7 mouse cellular contexts compared by ENCODE assay signal in the genomic region with DNA sequence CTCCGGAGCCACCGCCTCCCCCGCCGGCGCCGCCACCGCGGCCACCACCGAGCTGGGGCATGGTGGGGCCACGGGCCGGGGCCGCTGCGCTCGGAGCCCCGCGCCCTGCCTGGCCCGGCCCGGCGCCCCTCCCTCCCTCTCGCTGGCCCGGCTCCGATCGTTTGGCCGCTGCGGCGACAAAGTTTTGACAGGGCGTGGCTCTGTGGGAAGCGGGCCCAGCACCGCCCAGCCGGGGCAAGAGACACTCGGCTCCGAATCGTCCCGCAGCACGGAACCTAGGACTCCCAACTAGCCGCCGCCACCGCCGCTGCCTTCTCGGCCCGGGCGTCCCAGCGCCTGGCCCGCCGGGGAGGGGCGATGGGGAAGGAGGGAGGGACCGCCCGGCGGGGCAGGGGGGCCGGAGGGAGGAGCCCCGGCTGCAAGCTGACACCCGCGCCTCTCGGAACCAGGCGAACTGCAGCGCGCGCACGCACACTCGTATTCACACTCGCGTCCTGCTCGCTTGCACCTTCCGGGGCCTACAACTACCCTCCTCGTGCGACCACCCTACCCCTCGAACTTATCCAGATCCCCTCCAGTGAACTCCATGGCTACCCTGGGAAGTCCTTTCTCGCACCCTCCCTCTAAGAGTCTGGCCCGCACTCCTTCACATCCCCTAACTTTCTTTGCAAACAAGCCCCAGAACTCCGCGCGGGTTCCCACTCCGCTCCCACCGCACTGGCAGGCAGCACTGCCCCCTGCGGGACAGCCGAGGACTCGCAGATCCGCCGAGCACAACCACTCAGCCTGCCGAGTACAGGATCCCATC. TPM values are rescaled to one million over a fixed set of nuclear protein-coding genes. Genes with fewer than 3 reads are reported as not detected.
DNase-seq lines count a peak whose midpoint lies in the region; ATAC-seq and TF ChIP-seq lines count a peak whose summit lies in the region.

A gene (minus strand): TSS at position 363 of the 808 bp plus-strand sequence.

- peak; percentile 96 for ATAC-seq in embryonic facial prominence, embryonic 12.5 days (ENCODE audit: insufficient number of reproducible peaks, insufficient read depth, low FRiP score, low TSS enrichment)
- ATAC-seq in midbrain, embryonic 13.5 days: peak; percentile 88

- TF ChIP-seq CTCF in small intestine, adult 2 months (IDR thresholded peaks at IDR 0.05; ENCODE audit: extremely low read depth, insufficient read length, insufficient replicate concordance, low read depth, low read length): peak; percentile 87

- H3K27me3 ChIP-seq in embryonic facial prominence, embryonic 12.5 days: no peaks in the 10 kb centered on the region
- no peaks in the 10 kb centered on the region for H3K27me3 ChIP-seq in limb, embryonic 10.5 days (ENCODE audit: low read depth, poor library complexity, severe bottlenecking)
- H3K27me3 ChIP-seq in midbrain, embryonic 13.5 days: peaks cover 30% of the 10 kb centered on the region
- peaks cover 21% of the 10 kb centered on the region for H3K27me3 ChIP-seq in small intestine, adult 2 months (ENCODE audit: control insufficient read depth, insufficient read depth, low read length)

- H3K4me1 ChIP-seq in embryonic facial prominence, embryonic 12.5 days: peaks cover 13% of the 10 kb centered on the region
- peaks cover 28% of the 10 kb centered on the region for H3K4me1 ChIP-seq in limb, embryonic 10.5 days
- H3K4me1 ChIP-seq in midbrain, embryonic 13.5 days (replicated peaks): peaks cover 22% of the 10 kb centered on the region
- peaks cover 7% of the 10 kb centered on the region; the same call in 1 of the 2 replicates for H3K4me1 ChIP-seq in small intestine, adult 2 months (ENCODE audit: control insufficient read depth, insufficient read depth, insufficient read length, low read length)

- peak within 1 kb of the TSS; percentile 83 for H3K9ac ChIP-seq in embryonic facial prominence, embryonic 12.5 days
- H3K9ac ChIP-seq in midbrain, embryonic 13.5 days (replicated peaks): peak within 1 kb of the TSS; percentile 80

- H3K4me2 ChIP-seq in embryonic facial prominence, embryonic 12.5 days (replicated peaks): peak within 1 kb of the TSS; percentile 71
- peak within 1 kb of the TSS; percentile 98 for H3K4me2 ChIP-seq in midbrain, embryonic 13.5 days (replicated peaks)

- H3K36me3 ChIP-seq in embryonic facial prominence, embryonic 12.5 days: peaks cover 14% of the 10 kb centered on the region; the same call in 1 of the 2 replicates
- peaks cover 24% of the 10 kb centered on the region for H3K36me3 ChIP-seq in limb, embryonic 10.5 days
- no peaks in the 10 kb centered on the region for H3K36me3 ChIP-seq in midbrain, embryonic 13.5 days
- H3K36me3 ChIP-seq in small intestine, adult 2 months (ENCODE audit: control insufficient read depth, insufficient read depth, low read length): no peaks in the 10 kb centered on the region

- peak within 1 kb of the TSS; percentile 95 for H3K27ac ChIP-seq in embryonic facial prominence, embryonic 12.5 days
- peak within 1 kb of the TSS; percentile 97 for H3K27ac ChIP-seq in limb, embryonic 10.5 days
- H3K27ac ChIP-seq in midbrain, embryonic 13.5 days: peak within 1 kb of the TSS; percentile 56; the same call in 1 of the 2 replicates
- H3K27ac ChIP-seq in small intestine, adult 2 months (ENCODE audit: insufficient read depth, low read depth, low read length): peak within 1 kb of the TSS; percentile 33; the same call in 1 of the 2 replicates

- peak; percentile 28; the same call in 1 of the 2 replicates for TF ChIP-seq POLR2A in small intestine, adult 2 months (IDR thresholded peaks at IDR 0.05; ENCODE audit: low read depth, low read length)

- DNase-seq in adrenal gland, postnatal 25 days: peak; percentile 94
- peak; percentile 93 to 97 for DNase-seq in heart, adult 18-20 months
- peak; percentile 94 for DNase-seq in kidney, adult 18-20 months
- DNase-seq in limb, embryonic 10.5 days (ENCODE audit: low spot score): peak; percentile 98

- WGBS in embryonic facial prominence, embryonic 12.5 days: under 1% methylated on average over 77 of the region's 80 CpGs
- WGBS in limb, embryonic 10.5 days: under 1% methylated on average over 71 of the region's 80 CpGs
- WGBS in midbrain, embryonic 13.5 days: 1% methylated on average over 64 of the region's 80 CpGs
- under 1% methylated on average over 78 of the region's 80 CpGs for WGBS in small intestine, adult 2 months

- H3K9me3 ChIP-seq in embryonic facial prominence, embryonic 12.5 days: no peaks in the 10 kb centered on the region
- no peaks in the 10 kb centered on the region for H3K9me3 ChIP-seq in limb, embryonic 10.5 days (replicated peaks)
- H3K9me3 ChIP-seq in midbrain, embryonic 13.5 days: no peaks in the 10 kb centered on the region

- peak within 1 kb of the TSS; percentile 72 for H3K4me3 ChIP-seq in embryonic facial prominence, embryonic 12.5 days
- peak within 1 kb of the TSS; percentile 86 for H3K4me3 ChIP-seq in limb, embryonic 10.5 days
- H3K4me3 ChIP-seq in midbrain, embryonic 13.5 days (replicated peaks): peak within 1 kb of the TSS; percentile 76
- H3K4me3 ChIP-seq in small intestine, adult 2 months (ENCODE audit: low read depth, low read length): peak within 1 kb of the TSS; percentile 73

RNA-seq across cellular contexts. Expression of the gene that starts here (rescaled TPM):
- total RNA-seq in adrenal gland, postnatal 25 days (2021): 10.0 and 13.1 TPM in 2 replicates
- 50.2 and 53.1 TPM in 2 replicates for polyA plus RNA-seq in embryonic facial prominence, embryonic 12.5 days (2016; fragmentation: Nextera tagmentation; extraction: Ambion mirVana)
- total RNA-seq in heart, adult 18-20 months (2021): 1 to 10 TPM; 8.2 to 9.2 TPM
- polyA plus RNA-seq in limb, embryonic 10.5 days (2016; fragmentation: Nextera tagmentation; extraction: Ambion mirVana): 36.3 and 40.0 TPM in 2 replicates
- 7.9 and 9.7 TPM in 2 replicates for polyA plus RNA-seq in midbrain, embryonic 13.5 days (2015; fragmentation: Nextera tagmentation; extraction: Ambion mirVana)
- 4.7 and 5.8 TPM in 2 replicates for polyA plus RNA-seq in small intestine, adult 2 months (2012; rRNA removed)

Comparison
In these comparisons a context has a peak if more than half of its experiments do, and no peak if none do; other contexts are left out.
1. Peak in every context shown above with its lines: DNase-seq, ATAC-seq, H3K4me3 ChIP-seq and H3K27ac ChIP-seq.
2. H3K27ac ChIP-seq: peak in every context shown above with its lines; median percentile 97 in limb, embryonic 10.5 days; 95 in embryonic facial prominence, embryonic 12.5 days; 56 in midbrain, embryonic 13.5 days; 33 in small intestine, adult 2 months.